Comparison of ENCODE assay signal across 11 mouse cellular contexts in the genomic region with DNA sequence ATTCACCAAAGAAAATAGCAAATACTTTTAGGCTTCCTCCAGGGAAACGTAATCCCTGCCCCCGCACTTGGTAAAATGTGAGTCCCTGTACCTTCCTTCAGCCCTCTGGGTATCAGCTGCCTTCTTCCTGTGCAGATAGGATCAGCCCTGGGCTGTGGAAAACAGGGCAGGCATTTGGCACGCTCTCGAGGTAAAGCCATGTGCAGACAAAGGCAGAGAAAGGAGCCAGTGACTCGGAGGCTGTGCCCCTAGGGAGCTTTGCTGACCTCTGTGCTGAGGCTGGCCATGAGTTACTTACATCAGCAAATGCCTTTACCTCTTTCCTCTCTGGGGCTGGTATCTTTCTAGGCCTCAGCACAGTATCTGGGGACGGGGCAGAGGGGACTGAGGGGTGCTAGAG. TPM values are rescaled to one million over a fixed set of nuclear protein-coding genes. Genes with fewer than 3 reads are reported as not detected.
DNase-seq lines count a peak whose midpoint lies in the region; ATAC-seq and TF ChIP-seq lines count a peak whose summit lies in the region.
"Had no signal": no experiment of that assay in that cellular context is flagged by ENCODE, and none has a peak within 500 bp of the region (broad histone marks: within the 10 kb centered on the region; RNA-seq: fewer than 3 reads in every experiment).

No protein-coding gene starts in this region.

- 44% methylated on average over 6 of the region's 6 CpGs for WGBS in neural tube, embryonic 15.5 days
- WGBS in kidney, embryonic 14.5 days, result 44% methylated on average over 6 of the region's 6 CpGs
- 22% methylated on average over 6 of the region's 6 CpGs for WGBS in midbrain, embryonic 14.5 days

- H3K4me3 ChIP-seq in neural tube, embryonic 15.5 days (replicated peaks), result no peak overlapping the region
- no peak overlapping the region for H3K4me3 ChIP-seq in embryonic fibroblast, embryonic 13.5 days (ENCODE audit: insufficient read depth, low read length)
- no peak overlapping the region for H3K4me3 ChIP-seq in kidney, embryonic 14.5 days (ENCODE audit: low read length)
- H3K4me3 ChIP-seq in midbrain, embryonic 14.5 days (replicated peaks; ENCODE audit: low read depth, low read length), result no peak overlapping the region
- H3K4me3 ChIP-seq: hindbrain, embryonic 15.5 days; liver, embryonic 13.5 days had no signal

- H3K9ac ChIP-seq in neural tube, embryonic 15.5 days (replicated peaks), result no peak overlapping the region
- H3K9ac ChIP-seq in kidney, embryonic 14.5 days (ENCODE audit: low read depth, low read length), result 0 out of 2 replicates have a peak overlapping the region, but pooled peaks have one; percentile 23
- H3K9ac ChIP-seq in midbrain, embryonic 14.5 days (replicated peaks; ENCODE audit: low read length), result no peak overlapping the region
- H3K9ac ChIP-seq: hindbrain, embryonic 15.5 days; liver, embryonic 13.5 days had no signal

- peaks cover 20% of the 10 kb centered on the region for H3K4me1 ChIP-seq in neural tube, embryonic 15.5 days
- H3K4me1 ChIP-seq in embryonic fibroblast, embryonic 13.5 days (ENCODE audit: control insufficient read depth, insufficient read depth, low read length), result peaks cover 8% of the 10 kb centered on the region
- H3K4me1 ChIP-seq in kidney, embryonic 14.5 days (ENCODE audit: control insufficient read depth, insufficient read depth, low read length), result peaks cover 4% of the 10 kb centered on the region; the same call in 1 of the 2 replicates
- peaks cover 31% of the 10 kb centered on the region for H3K4me1 ChIP-seq in midbrain, embryonic 14.5 days (ENCODE audit: control insufficient read depth, insufficient read depth, low read length)

- no peaks in the 10 kb centered on the region for H3K27me3 ChIP-seq in neural tube, embryonic 15.5 days (replicated peaks)
- H3K27me3 ChIP-seq in kidney, embryonic 14.5 days (ENCODE audit: control insufficient read depth, insufficient read depth, low read length), result no peaks in the 10 kb centered on the region
- H3K27me3 ChIP-seq in midbrain, embryonic 14.5 days (ENCODE audit: control insufficient read depth, insufficient read depth, low read length), result no peaks in the 10 kb centered on the region
- H3K27me3 ChIP-seq: hindbrain, embryonic 15.5 days; liver, embryonic 13.5 days had no signal

- H3K4me2 ChIP-seq in neural tube, embryonic 15.5 days, result no peak overlapping the region
- H3K4me2 ChIP-seq in kidney, embryonic 14.5 days (replicated peaks; ENCODE audit: low read depth, low read length), result no peak overlapping the region
- H3K4me2 ChIP-seq in midbrain, embryonic 14.5 days (ENCODE audit: low read length), result no peak overlapping the region
- H3K4me2 ChIP-seq: hindbrain, embryonic 15.5 days; liver, embryonic 13.5 days had no signal

- no peaks in the 10 kb centered on the region for H3K9me3 ChIP-seq in neural tube, embryonic 15.5 days (replicated peaks)
- no peaks in the 10 kb centered on the region for H3K9me3 ChIP-seq in kidney, embryonic 14.5 days (ENCODE audit: control insufficient read depth, low read length)
- no peaks in the 10 kb centered on the region for H3K9me3 ChIP-seq in midbrain, embryonic 14.5 days (ENCODE audit: control insufficient read depth, low read length)
- H3K9me3 ChIP-seq: hindbrain, embryonic 15.5 days; liver, embryonic 13.5 days had no signal

- no peak for TF ChIP-seq CTCF in embryonic fibroblast, embryonic 13.5 days (IDR thresholded peaks at IDR 0.05; ENCODE audit: borderline replicate concordance, insufficient read depth, low read length)

- no peaks in the 10 kb centered on the region for H3K36me3 ChIP-seq in neural tube, embryonic 15.5 days
- H3K36me3 ChIP-seq in kidney, embryonic 14.5 days (ENCODE audit: control insufficient read depth, insufficient read depth, low read length), result no peaks in the 10 kb centered on the region
- no peaks in the 10 kb centered on the region for H3K36me3 ChIP-seq in midbrain, embryonic 14.5 days (ENCODE audit: control insufficient read depth, insufficient read depth, low read length)
- H3K36me3 ChIP-seq: hindbrain, embryonic 15.5 days; liver, embryonic 13.5 days had no signal

- no peak overlapping the region for H3K27ac ChIP-seq in neural tube, embryonic 15.5 days (replicated peaks)
- H3K27ac ChIP-seq in embryonic fibroblast, embryonic 13.5 days (ENCODE audit: insufficient read depth, low read length), result peak overlapping the region; percentile 10; the same call in 1 of the 2 replicates
- no peak overlapping the region for H3K27ac ChIP-seq in kidney, embryonic 14.5 days (ENCODE audit: low read depth, low read length)
- peak overlapping the region; percentile 49 for H3K27ac ChIP-seq in midbrain, embryonic 14.5 days (replicated peaks; ENCODE audit: low read depth, low read length)
- H3K27ac ChIP-seq: hindbrain, embryonic 15.5 days; liver, embryonic 13.5 days had no signal

- no peak for TF ChIP-seq POLR2A in embryonic fibroblast, embryonic 13.5 days (IDR thresholded peaks at IDR 0.05; ENCODE audit: low read depth, low read length)

- ATAC-seq in neural tube, embryonic 15.5 days (ENCODE audit: low FRiP score), result no peak
- no peak for ATAC-seq in kidney, embryonic 14.5 days (ENCODE audit: low FRiP score, low TSS enrichment)
- ATAC-seq in midbrain, embryonic 14.5 days (ENCODE audit: low FRiP score, low TSS enrichment), result no peak

- peak; percentile 37 for DNase-seq in neural tube, embryonic 10.5 days (ENCODE audit: extremely low spot score, low spot score)
- DNase-seq in midbrain, embryonic 14.5 days, result peak; percentile 40
- DNase-seq in liver, result no peak
- no peak for DNase-seq in frontal cortex, postnatal 14 days (ENCODE audit: low spot score in 2 of 2)
- no peak for DNase-seq in gastrocnemius, adult 8-10 months (ENCODE audit: low spot score in 2 of 2)
- DNase-seq: cerebellum, adult 18-20 months; liver, embryonic 13.5 days had no signal

RNA-seq across cellular contexts. Expression of a gene that starts 4.4 kb away (rescaled TPM):
- 2.6 and 6.5 TPM in 2 replicates for polyA plus RNA-seq in neural tube, embryonic 15.5 days (2015; fragmentation: Nextera tagmentation; extraction: Ambion mirVana)
- 9.1 and 14.3 TPM in 2 replicates for polyA plus RNA-seq in embryonic fibroblast, embryonic 13.5 days (2011; ENCODE audit: insufficient read length, low read depth, missing spikeins)
- 1.1 and 4.0 TPM in 2 replicates for polyA plus RNA-seq in kidney, embryonic 14.5 days (2014; fragmentation: Nextera tagmentation; extraction: Ambion mirVana)
- polyA plus RNA-seq in midbrain, embryonic 14.5 days (2014; fragmentation: Nextera tagmentation; extraction: Ambion mirVana), result 0.88 and 1.5 TPM in 2 replicates
- total RNA-seq in gastrocnemius, adult 8-10 months (2022), result 1 to 10 TPM in 2 of 4 experiments, under 1 TPM in 2; 0.51 to 1.1 (median 0.80) TPM

Comparison
In these comparisons a context has a peak if more than half of its experiments do, and no peak if none do; other contexts are left out.
1. DNase-seq: peak in neural tube, embryonic 10.5 days (single experiment) and midbrain, embryonic 14.5 days (single experiment); none in liver (single experiment), frontal cortex, postnatal 14 days (0 of 2) and gastrocnemius, adult 8-10 months (0 of 2).
2. H3K27ac ChIP-seq: peak in embryonic fibroblast, embryonic 13.5 days (single experiment) and midbrain, embryonic 14.5 days (single experiment); none in neural tube, embryonic 15.5 days (single experiment) and kidney, embryonic 14.5 days (single experiment).